Comparison of ENCODE assay signal across 8 mouse cellular contexts in genomic region chr4:131836891-131837491, GRCm38 (mm10). TPM values are rescaled to one million over a fixed set of nuclear protein-coding genes. Genes with fewer than 3 reads are reported as not detected.
DNase-seq lines count a peak whose midpoint lies in the region; ATAC-seq and TF ChIP-seq lines count a peak whose summit lies in the region.

No protein-coding gene starts in this region.

- H3K9me3 ChIP-seq in forebrain, embryonic 13.5 days (replicated peaks): no peaks in the 10 kb centered on the region
- H3K9me3 ChIP-seq in hindbrain, embryonic 11.5 days (ENCODE audit: control insufficient read depth, low read length): no peaks in the 10 kb centered on the region
- H3K9me3 ChIP-seq in midbrain, postnatal 0 days (ENCODE audit: low read length): no peaks in the 10 kb centered on the region

- H3K4me2 ChIP-seq in forebrain, embryonic 13.5 days: peak overlapping the region; percentile 98
- peak overlapping the region; percentile 99 for H3K4me2 ChIP-seq in hindbrain, embryonic 11.5 days (replicated peaks; ENCODE audit: low read depth, low read length)
- peak overlapping the region; percentile 99 for H3K4me2 ChIP-seq in midbrain, postnatal 0 days (ENCODE audit: low read depth, low read length, poor library complexity, severe bottlenecking)

- peak; percentile 31 for DNase-seq in left cerebral cortex, postnatal 4 days
- DNase-seq in left cerebral cortex, adult 8-10 months (ENCODE audit: low spot score in 2 of 2): no peak
- DNase-seq in brain, embryonic 14.5 days (ENCODE audit: low read depth): peak; percentile 47
- peak; percentile 59 for DNase-seq in hindbrain, embryonic 11.5 days (ENCODE audit: low spot score)
- peak; percentile 45 for DNase-seq in liver
- DNase-seq in midbrain, postnatal 0 days (ENCODE audit: low spot score): peak; percentile 24
- peak; percentile 52 for DNase-seq in urinary bladder, postnatal 25 days (ENCODE audit: low spot score)

- peaks cover 57% of the 10 kb centered on the region for H3K4me1 ChIP-seq in forebrain, embryonic 13.5 days
- H3K4me1 ChIP-seq in hindbrain, embryonic 11.5 days (replicated peaks; ENCODE audit: control insufficient read depth, insufficient read depth, low read length): peaks cover 7% of the 10 kb centered on the region
- H3K4me1 ChIP-seq in midbrain, postnatal 0 days (ENCODE audit: insufficient read depth, low read length): 0 out of 2 replicates have a peak, but pooled peaks cover 3% of the 10 kb centered on the region

- no peak for TF ChIP-seq CTCF in brain, embryonic 14.5 days (IDR thresholded peaks at IDR 0.05; ENCODE audit: borderline replicate concordance, extremely low read depth, insufficient read depth, insufficient read length)
- TF ChIP-seq CTCF in midbrain, postnatal 0 days (IDR thresholded peaks at IDR 0.05): no peak

- H3K27me3 ChIP-seq in forebrain, embryonic 13.5 days: peaks cover 39% of the 10 kb centered on the region
- peaks cover 28% of the 10 kb centered on the region for H3K27me3 ChIP-seq in hindbrain, embryonic 11.5 days (ENCODE audit: control insufficient read depth, insufficient read depth, low read length)
- H3K27me3 ChIP-seq in midbrain, postnatal 0 days (ENCODE audit: insufficient read depth, low read length): peaks cover 21% of the 10 kb centered on the region; the same call in 1 of the 2 replicates

- WGBS in forebrain, embryonic 13.5 days: under 1% methylated on average over 71 of the region's 76 CpGs
- under 1% methylated on average over 61 of the region's 76 CpGs for WGBS in hindbrain, embryonic 11.5 days
- WGBS in midbrain, postnatal 0 days: under 1% methylated on average over 65 of the region's 76 CpGs

- peak overlapping the region; percentile 74 for H3K4me3 ChIP-seq in forebrain, embryonic 13.5 days
- H3K4me3 ChIP-seq in hindbrain, embryonic 11.5 days (ENCODE audit: low read depth, low read length): peak overlapping the region; percentile 65
- peak overlapping the region; percentile 62 for H3K4me3 ChIP-seq in midbrain, postnatal 0 days (ENCODE audit: low read depth, low read length)

- no peak for TF ChIP-seq POLR2A in brain, embryonic 14.5 days (IDR thresholded peaks at IDR 0.05; ENCODE audit: borderline replicate concordance, extremely low read depth, insufficient read depth, insufficient read length, poor library complexity, severe bottlenecking)

- ATAC-seq in forebrain, embryonic 13.5 days: no peak
- ATAC-seq in hindbrain, embryonic 11.5 days (ENCODE audit: low FRiP score): peak; percentile 17; the same call in 1 of the 2 replicates
- peak; percentile 28; the same call in 1 of the 2 replicates for ATAC-seq in midbrain, postnatal 0 days (ENCODE audit: low FRiP score)

- intact Hi-C loops in left cerebral cortex, postnatal 4 days (cut with DNase I): loop anchor here (5.0 to 10.0 kb wide), 3 partner anchors 112 to 585 kb away; no protein-coding TSS in a partner anchor

- no peak overlapping the region for H3K27ac ChIP-seq in forebrain, embryonic 13.5 days
- H3K27ac ChIP-seq in hindbrain, embryonic 11.5 days (ENCODE audit: low read depth, low read length): no peak overlapping the region
- no peak overlapping the region for H3K27ac ChIP-seq in midbrain, postnatal 0 days (ENCODE audit: low read depth, low read length)

- no peaks in the 10 kb centered on the region for H3K36me3 ChIP-seq in forebrain, embryonic 13.5 days (ENCODE audit: poor library complexity, severe bottlenecking)
- H3K36me3 ChIP-seq in hindbrain, embryonic 11.5 days (ENCODE audit: control insufficient read depth, insufficient read depth, low read length): no peaks in the 10 kb centered on the region
- no peaks in the 10 kb centered on the region for H3K36me3 ChIP-seq in midbrain, postnatal 0 days (ENCODE audit: insufficient read depth, low read length)

- peak overlapping the region; percentile 90 for H3K9ac ChIP-seq in forebrain, embryonic 13.5 days
- peak overlapping the region; percentile 63 for H3K9ac ChIP-seq in hindbrain, embryonic 11.5 days (ENCODE audit: low read depth, low read length)
- H3K9ac ChIP-seq in midbrain, postnatal 0 days (replicated peaks; ENCODE audit: low read length, poor library complexity, severe bottlenecking): peak overlapping the region; percentile 74

RNA-seq across cellular contexts. Expression of gene Ptpru, which starts 1.1 kb away (rescaled TPM):
- 10 to 100 TPM; 44.0 to 54.1 TPM for total RNA-seq in left cerebral cortex, postnatal 4 days (2021)
- total RNA-seq in left cerebral cortex, adult 8-10 months (2022): 10 to 100 TPM; 33.5 to 45.1 (median 43.5) TPM
- 35.7 and 37.2 TPM in 2 replicates for polyA plus RNA-seq in brain, embryonic 14.5 days (2012; rRNA removed)
- polyA plus RNA-seq in forebrain, embryonic 13.5 days (2015; fragmentation: Nextera tagmentation; extraction: Ambion mirVana): 31.1 and 34.7 TPM in 2 replicates
- polyA plus RNA-seq in hindbrain, embryonic 11.5 days (2014; fragmentation: Nextera tagmentation; extraction: Ambion mirVana): 11.4 and 13.2 TPM in 2 replicates
- total RNA-seq in midbrain, postnatal 0 days (2014; rRNA removed): 34.2 and 37.0 TPM in 2 replicates
- polyA plus RNA-seq in midbrain, postnatal 0 days (2015; fragmentation: Nextera tagmentation; extraction: Ambion mirVana): 22.2 and 22.8 TPM in 2 replicates

RNA-seq across cellular contexts. Expression of gene Mecr, which starts 6.3 kb away (rescaled TPM):
- total RNA-seq in left cerebral cortex, postnatal 4 days (2021): 10 to 100 TPM; 36.9 to 38.2 TPM
- 10 to 100 TPM; 26.4 to 33.9 (median 31.3) TPM for total RNA-seq in left cerebral cortex, adult 8-10 months (2022)
- polyA plus RNA-seq in brain, embryonic 14.5 days (2012; rRNA removed): 28.8 and 34.4 TPM in 2 replicates
- 39.0 and 41.3 TPM in 2 replicates for polyA plus RNA-seq in forebrain, embryonic 13.5 days (2015; fragmentation: Nextera tagmentation; extraction: Ambion mirVana)
- polyA plus RNA-seq in hindbrain, embryonic 11.5 days (2014; fragmentation: Nextera tagmentation; extraction: Ambion mirVana): 44.2 and 45.6 TPM in 2 replicates
- total RNA-seq in midbrain, postnatal 0 days (2014; rRNA removed): 24.5 and 28.7 TPM in 2 replicates
- 30.4 and 31.7 TPM in 2 replicates for polyA plus RNA-seq in midbrain, postnatal 0 days (2015; fragmentation: Nextera tagmentation; extraction: Ambion mirVana)

RNA-seq across cellular contexts. Expression of gene Srsf4, which starts 36.4 kb away (rescaled TPM):
- 10 to 100 TPM; 87.7 to 90.4 TPM for total RNA-seq in left cerebral cortex, postnatal 4 days (2021)
- 10 to 100 TPM; 59.8 to 68.7 (median 65.7) TPM for total RNA-seq in left cerebral cortex, adult 8-10 months (2022)
- polyA plus RNA-seq in brain, embryonic 14.5 days (2012; rRNA removed): 93.0 and 117 TPM in 2 replicates
- 166 and 168 TPM in 2 replicates for polyA plus RNA-seq in forebrain, embryonic 13.5 days (2015; fragmentation: Nextera tagmentation; extraction: Ambion mirVana)
- polyA plus RNA-seq in hindbrain, embryonic 11.5 days (2014; fragmentation: Nextera tagmentation; extraction: Ambion mirVana): 128 and 132 TPM in 2 replicates
- 29.3 and 30.2 TPM in 2 replicates for total RNA-seq in midbrain, postnatal 0 days (2014; rRNA removed)
- polyA plus RNA-seq in midbrain, postnatal 0 days (2015; fragmentation: Nextera tagmentation; extraction: Ambion mirVana): 82.6 and 86.2 TPM in 2 replicates

Comparison
In these comparisons a context has a peak if more than half of its experiments do, and no peak if none do; other contexts are left out.
1. DNase-seq: peak in left cerebral cortex, postnatal 4 days (single experiment), brain, embryonic 14.5 days (single experiment), hindbrain, embryonic 11.5 days (single experiment), liver (single experiment), midbrain, postnatal 0 days (single experiment) and urinary bladder, postnatal 25 days (single experiment); none in left cerebral cortex, adult 8-10 months (0 of 2).
2. Peak in every context shown above with its lines, with median percentiles within 50 percentile points of each other: H3K4me2 ChIP-seq, H3K4me3 ChIP-seq and H3K9ac ChIP-seq.